26 mouse cellular contexts compared by ENCODE assay signal in the genomic region with DNA sequence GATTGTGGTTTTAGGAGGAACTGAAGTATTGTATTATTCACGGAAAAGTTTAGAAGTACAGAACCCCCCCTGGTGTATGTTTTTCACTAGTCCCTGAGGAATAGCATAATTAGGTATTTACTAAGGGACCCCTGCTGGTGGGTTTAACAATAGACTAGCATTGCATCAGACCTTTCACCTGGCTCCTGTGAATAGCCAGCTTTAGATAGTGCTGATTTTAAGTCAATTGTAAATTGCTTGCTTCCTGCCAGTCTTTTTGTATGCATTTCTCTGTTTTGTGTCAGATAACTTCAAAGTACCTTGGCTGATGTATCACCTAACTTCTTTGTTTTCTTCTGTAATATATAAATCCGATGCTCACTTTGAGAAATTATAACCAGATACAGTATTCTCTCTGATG.
"Had no signal": no experiment of that assay in that cellular context is flagged by ENCODE, and none has a peak within 500 bp of the region (broad histone marks: within the 10 kb centered on the region; RNA-seq: fewer than 3 reads in every experiment).

No protein-coding gene starts in this region.

- H3K9me3 ChIP-seq: embryonic facial prominence, embryonic 10.5 days; embryonic facial prominence, embryonic 12.5 days; embryonic facial prominence, embryonic 13.5 days; embryonic facial prominence, embryonic 15.5 days; forebrain, embryonic 10.5 days; forebrain, embryonic 12.5 days; forebrain, embryonic 13.5 days; forebrain, embryonic 15.5 days; heart, embryonic 10.5 days had no signal

- H3K36me3 ChIP-seq: embryonic facial prominence, embryonic 10.5 days; embryonic facial prominence, embryonic 12.5 days; embryonic facial prominence, embryonic 13.5 days; embryonic facial prominence, embryonic 15.5 days; forebrain, embryonic 10.5 days; forebrain, embryonic 12.5 days; forebrain, embryonic 15.5 days; heart, embryonic 10.5 days had no signal

- H3K27ac ChIP-seq: embryonic facial prominence, embryonic 10.5 days; embryonic facial prominence, embryonic 12.5 days; embryonic facial prominence, embryonic 13.5 days; embryonic facial prominence, embryonic 15.5 days; forebrain, embryonic 10.5 days; forebrain, embryonic 12.5 days; forebrain, embryonic 13.5 days; forebrain, embryonic 15.5 days; gastrocnemius, adult 2 months; heart, adult 2 months; heart, embryonic 10.5 days had no signal

- H3K4me1 ChIP-seq: embryonic facial prominence, embryonic 10.5 days; embryonic facial prominence, embryonic 12.5 days; embryonic facial prominence, embryonic 13.5 days; embryonic facial prominence, embryonic 15.5 days; forebrain, embryonic 10.5 days; forebrain, embryonic 12.5 days; forebrain, embryonic 13.5 days; forebrain, embryonic 15.5 days; heart, embryonic 10.5 days had no signal

- ATAC-seq: forebrain, embryonic 13.5 days; forebrain, embryonic 14.5 days; forebrain, embryonic 15.5 days; forebrain, embryonic 16.5 days; forebrain, postnatal 0 days had no signal

- H3K27me3 ChIP-seq: embryonic facial prominence, embryonic 12.5 days; embryonic facial prominence, embryonic 13.5 days; embryonic facial prominence, embryonic 15.5 days; forebrain, embryonic 12.5 days; forebrain, embryonic 13.5 days; forebrain, embryonic 15.5 days had no signal

- H3K4me2 ChIP-seq: embryonic facial prominence, embryonic 12.5 days; embryonic facial prominence, embryonic 13.5 days; embryonic facial prominence, embryonic 15.5 days; forebrain, embryonic 12.5 days; forebrain, embryonic 13.5 days; forebrain, embryonic 15.5 days had no signal

- DNase-seq: cerebellum, adult 9-11 months; cerebellum, postnatal 10 days; cerebellum, postnatal 14 days; cerebellum, postnatal 25 days; cerebellum, postnatal 36 days; embryo, embryonic 11 days; forebrain, postnatal 0 days; gastrocnemius, adult 2 months; gastrocnemius, postnatal 10 days; gastrocnemius, postnatal 14 days; gastrocnemius, postnatal 36 days; heart, adult 11 months; heart, adult 18-20 months; heart, adult 2 months had no signal

- H3K4me3 ChIP-seq: embryonic facial prominence, embryonic 10.5 days; embryonic facial prominence, embryonic 12.5 days; embryonic facial prominence, embryonic 13.5 days; embryonic facial prominence, embryonic 15.5 days; erythroblast, embryonic 14.5 days; forebrain, embryonic 10.5 days; forebrain, embryonic 12.5 days; forebrain, embryonic 13.5 days; forebrain, embryonic 15.5 days; gastrocnemius, adult 2 months; heart, adult 2 months; heart, embryonic 10.5 days had no signal

- H3K9ac ChIP-seq: embryonic facial prominence, embryonic 12.5 days; embryonic facial prominence, embryonic 13.5 days; embryonic facial prominence, embryonic 15.5 days; forebrain, embryonic 12.5 days; forebrain, embryonic 13.5 days; forebrain, embryonic 15.5 days; forebrain, postnatal 0 days had no signal
